Mouse (Mus musculus) ES-CJ7 (cell line): Measurements from ENCODE around the gene Gins2.

Source experiments
- DNase-seq: peaks from one replicate; pipeline ENCODE4 v3.0.0; 2011; ENCODE audit warnings: low read depth, low spot score

Gins2 gene

GRCm38 (mm10) chr8:120588908-120589771 is at the start of gene Gins2:
TSS of gene Gins2 (minus strand) at chr8:120589304.
- DNase-seq = peak; percentile 100

DNA sequence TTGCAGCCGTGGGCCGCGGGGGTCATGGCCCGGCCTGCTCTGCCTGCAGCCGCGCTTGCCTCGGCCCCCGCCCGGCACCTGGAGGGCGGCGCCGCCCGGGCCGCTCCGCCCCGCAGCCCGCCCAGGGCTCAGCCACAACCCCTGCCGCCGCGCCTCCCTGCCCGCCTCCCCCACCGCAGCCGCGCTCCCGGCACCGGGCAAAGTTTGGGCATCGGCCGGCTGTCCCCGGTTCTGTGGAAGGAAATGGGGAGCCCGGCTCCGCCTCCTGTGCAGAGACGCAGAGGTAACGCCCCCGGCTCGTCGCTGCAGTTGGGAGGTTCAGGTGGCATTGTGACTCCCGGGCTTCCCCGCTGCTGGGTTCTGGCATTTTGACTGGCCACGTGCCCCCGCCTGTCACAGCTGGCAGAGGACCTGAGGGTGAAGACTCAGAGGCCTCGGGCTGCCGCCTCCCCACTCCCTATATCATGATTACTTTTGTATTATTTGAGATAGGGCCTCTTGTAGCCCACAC is 45.3 kb upstream of the Gins2 start:
- no peak for DNase-seq

- peak; percentile 72 for DNase-seq
Observed at GRCm38 (mm10) chr8:120633665-120634271, 44.7 kb upstream of the Gins2 start.

DNA sequence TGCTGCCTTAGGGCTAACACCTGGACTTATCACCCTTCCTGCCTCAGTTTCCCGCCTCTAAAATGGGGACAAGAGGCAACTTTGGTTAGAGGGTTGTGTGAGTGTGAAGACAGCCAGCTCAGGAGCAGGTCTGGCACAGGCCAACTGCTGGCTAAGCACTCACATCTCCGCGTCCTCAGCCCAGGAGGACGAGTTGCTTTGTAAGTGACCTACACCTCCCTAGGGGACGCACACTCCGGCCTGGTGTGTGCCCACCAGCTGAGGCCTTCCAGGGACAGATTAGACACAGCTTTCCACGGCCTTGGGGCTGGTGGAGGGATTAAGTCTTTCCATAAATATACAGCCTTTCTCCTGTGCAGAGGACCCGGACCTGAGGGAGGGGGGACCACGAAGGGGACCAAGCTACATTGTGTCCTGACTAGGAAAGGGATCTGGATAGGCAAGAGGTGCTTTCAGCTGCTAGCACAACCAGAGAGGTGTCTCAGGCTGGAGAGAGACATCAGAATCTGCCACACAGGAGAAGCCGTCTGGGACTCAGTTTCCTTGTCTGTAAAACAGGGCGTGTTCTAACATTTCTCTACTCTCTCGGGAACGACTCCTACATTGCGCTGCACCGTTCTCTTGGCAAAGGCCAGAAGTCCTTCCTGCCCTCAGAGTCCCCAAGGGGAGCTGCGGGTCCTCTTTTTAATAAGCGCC is 44.0 kb upstream of the Gins2 start:
- DNase-seq = no peak

DNA sequence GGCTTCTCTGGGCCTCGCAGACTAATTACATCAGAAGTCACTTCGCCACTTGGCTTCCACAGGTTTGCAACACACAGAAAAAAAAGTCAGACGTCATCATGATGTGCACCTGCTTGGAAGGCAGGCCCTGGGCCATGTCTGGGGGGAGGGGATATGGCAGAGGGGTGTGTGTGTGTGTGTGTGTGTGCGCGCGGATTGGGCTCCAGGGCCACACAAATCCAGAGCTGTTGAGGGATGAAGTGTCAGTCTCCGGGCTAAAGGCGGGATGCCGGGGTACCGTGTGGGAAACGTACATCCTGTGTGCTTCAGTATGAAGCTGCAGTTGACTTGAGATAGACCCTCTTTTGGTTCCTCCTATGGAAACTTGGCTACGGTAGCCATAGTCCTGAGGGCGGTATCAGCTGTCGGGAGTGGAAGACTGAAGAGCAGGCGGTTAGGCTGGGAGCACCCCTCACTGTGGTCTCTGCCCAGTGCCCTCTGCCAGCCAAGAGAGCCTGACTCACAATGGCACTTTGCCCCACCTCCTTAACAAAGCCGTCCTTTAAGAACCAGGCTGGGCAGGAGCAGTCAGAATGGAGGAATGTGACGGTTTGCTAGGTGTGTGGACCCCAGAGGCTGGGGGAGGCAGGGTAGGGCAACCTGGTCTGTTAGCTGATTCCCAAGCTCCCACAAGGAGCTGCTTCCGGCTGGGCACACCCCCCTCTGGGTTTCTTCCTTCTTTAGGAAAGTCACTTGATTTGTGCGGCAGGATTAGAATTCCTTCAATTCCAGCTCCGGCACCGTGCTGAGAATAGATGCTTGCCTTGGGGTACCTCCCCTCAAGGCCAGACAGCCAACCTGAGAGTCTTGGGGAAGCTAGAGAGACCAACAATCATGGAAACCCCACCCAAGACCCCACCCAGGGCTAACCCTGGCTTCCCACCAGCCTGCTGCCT is 42.6 kb upstream of the Gins2 start:
- DNase-seq = peak; percentile 96

GRCm38 (mm10) chr8:120630848-120631247 is 41.7 kb upstream of the Gins2 start:
- DNase-seq = peak; percentile 71

GRCm38 (mm10) chr8:120630031-120630430 is 40.9 kb upstream of the Gins2 start:
- DNase-seq = peak; percentile 55

GRCm38 (mm10) chr8:120627298-120627697 is 38.2 kb upstream of the Gins2 start:
- DNase-seq = no peak

DNA sequence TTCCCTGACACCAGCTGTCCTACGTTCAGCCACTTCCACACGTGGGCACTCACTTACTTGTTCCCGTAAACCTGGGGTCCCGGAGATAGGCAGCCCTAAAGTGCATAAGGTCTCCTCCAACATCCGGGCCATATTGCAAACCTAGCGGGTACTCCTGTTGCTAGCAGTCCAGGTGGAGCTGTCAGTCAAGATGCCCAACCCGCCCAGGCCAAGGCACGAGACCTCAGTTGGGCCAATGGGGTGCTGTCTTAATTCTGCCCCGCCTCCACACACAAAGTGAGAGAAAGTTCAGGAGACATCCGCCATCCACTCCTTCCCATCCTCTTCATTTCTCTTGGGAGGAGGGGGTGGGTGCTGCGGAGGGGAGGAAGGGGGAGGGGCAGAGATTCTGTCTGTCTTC is 37.4 kb upstream of the Gins2 start:
- DNase-seq = peak; percentile 98

DNA sequence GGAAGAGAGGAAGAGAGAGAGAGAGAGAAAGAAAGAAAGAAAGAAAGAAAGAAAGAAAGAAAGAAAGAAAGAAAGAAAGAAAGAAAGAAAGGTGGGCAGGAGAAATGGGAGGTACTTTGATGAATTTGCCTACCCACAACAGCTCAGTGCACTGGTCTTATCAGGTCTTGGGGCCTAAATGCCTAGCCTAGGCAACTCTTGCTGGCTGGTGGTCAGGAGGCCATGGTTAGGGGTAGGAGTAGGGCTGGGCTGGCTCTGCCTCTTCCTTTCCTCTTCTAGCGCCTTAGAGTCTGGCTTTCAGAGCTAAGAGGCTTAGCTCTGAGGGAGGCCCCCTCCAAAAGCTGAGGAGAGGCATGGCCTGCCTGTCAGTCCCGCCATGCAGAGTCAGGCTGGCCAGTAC is 34.5 kb upstream of the Gins2 start:
- no peak for DNase-seq

DNA sequence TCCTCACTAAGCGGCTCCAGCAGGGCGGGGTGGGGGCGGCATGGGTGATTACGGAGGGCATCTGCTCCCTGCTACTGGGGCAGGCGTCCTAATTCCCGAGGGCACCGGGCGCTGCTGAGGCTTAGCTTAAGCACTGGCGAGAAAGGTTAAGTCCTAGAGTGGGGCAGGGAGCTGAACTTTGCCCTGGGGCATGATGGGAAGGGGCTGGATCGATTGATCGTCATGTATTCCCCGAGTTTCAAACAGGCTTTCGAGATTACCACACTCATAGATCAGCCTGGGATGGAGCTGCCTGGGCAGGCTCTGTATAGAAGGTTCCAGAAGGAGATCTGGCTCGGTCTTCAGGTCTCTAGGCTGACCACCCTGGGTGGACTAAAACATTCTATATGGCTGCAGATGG is 33.1 kb upstream of the Gins2 start:
- DNase-seq = peak; percentile 59

DNA sequence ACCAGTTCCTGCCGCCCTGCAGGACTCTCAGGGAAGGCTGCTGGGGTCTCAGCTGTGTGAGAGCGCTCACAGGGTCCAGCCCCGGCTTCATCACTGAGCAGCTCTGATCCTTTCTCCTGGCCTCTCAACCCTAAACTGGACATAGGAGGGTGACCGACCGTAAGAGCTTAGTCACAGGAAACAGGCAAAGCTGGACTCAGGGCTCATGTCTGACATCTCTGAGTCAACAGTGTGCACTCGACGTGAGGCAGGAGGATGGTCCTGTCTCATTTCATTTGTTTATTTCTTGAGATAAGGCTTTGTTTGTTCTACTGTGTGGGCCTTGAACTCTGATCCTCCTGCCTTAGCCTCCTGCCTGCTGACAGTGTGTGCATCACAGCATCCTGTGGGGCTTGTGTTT is 31.3 kb upstream of the Gins2 start:
- no peak for DNase-seq

DNA sequence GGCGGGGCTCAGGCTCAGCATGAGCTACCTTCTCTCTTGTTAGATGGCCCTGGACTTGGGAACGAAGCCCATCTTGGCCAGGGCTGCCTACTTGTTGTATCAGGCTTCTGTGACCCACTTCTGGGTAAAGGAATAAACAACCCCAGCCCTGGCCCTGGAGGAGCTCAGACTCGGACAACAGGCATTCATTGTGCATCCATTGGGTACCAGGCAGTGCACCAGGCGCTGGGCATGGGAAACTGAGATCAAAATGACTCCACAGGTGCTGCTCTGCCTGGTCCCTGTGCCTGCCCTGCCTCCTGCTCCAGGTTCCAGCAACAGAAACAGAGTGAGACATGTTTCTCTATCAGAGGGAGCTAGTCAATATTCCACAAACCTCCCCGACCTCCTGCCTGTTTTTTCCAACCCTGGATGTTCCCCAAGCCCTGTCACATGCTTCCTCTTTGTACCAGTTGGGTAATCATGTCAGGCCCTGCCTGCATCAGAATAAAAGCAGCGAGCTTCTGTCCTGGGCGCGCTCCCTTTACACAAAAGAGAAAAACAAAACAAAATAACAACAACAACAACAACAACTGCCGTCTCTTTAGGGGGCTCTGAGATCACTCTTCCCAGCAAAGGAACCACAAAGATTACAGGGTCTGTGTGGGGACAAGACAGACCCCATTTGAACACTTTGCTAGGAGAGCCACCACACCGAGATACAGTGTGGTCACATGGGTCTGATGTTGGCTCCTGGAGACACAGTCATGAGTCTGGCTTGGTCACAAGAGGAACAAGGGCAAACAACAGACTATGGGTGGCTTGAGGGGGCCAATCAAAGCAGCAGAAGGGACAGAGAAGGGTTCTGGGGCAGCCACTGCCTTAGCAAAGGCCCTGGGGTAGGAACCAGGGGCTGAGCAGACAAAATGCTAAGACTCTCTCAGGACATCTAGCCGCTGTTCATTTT is 30.4 kb upstream of the Gins2 start:
- no peak for DNase-seq

- peak; percentile 93 for DNase-seq
Observed at GRCm38 (mm10) chr8:120618110-120618509, 29.0 kb upstream of the Gins2 start.

DNA sequence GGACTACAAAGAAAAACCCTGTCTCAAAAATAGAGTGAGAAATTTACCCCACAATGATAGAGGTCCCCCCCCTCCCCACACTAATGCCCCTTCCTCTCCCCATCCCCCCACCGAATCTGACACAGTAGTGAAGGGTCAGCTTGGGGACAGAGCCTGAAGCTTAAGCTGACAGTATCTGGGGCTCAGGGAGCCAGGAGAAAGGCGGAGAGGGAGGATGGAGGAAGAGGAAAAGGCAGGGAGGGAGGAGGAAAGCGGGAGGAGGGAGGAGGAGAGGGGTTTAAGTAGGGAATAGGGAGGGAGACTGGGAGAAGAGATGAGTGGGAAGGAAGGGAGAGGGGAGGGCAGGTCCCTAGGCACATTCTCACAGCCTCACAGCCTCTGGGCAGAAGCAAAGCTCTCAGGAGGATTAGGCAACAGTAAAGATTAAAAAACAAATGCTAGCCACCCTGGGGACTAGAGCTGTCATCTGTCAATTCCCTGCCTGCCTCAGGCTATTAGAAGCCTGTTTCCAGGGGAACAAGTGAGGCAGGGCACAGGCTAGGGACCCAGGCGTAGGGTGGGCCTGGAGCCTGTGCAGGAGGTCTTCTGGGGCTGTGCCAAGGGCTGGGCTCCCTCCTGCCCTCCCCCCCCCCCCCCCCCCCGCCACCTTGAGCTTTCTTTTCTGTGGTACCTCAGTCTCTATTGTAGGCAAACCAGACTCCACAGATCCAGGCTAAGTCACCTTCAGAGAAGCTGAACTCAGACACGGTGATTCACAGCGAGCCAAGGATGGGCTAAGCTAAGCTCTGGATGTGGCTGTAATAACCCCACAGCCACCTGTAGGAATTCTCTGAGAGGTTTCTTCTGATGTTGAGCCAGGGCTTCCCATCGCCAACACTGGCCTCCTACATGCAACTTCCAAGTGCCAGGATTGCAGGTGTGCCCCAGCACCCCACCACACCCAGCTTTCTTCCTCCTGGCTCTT is 27.8 kb upstream of the Gins2 start:
- no peak for DNase-seq

- no peak for DNase-seq
Observed at GRCm38 (mm10) chr8:120614491-120614890, 25.4 kb upstream of the Gins2 start.

DNA sequence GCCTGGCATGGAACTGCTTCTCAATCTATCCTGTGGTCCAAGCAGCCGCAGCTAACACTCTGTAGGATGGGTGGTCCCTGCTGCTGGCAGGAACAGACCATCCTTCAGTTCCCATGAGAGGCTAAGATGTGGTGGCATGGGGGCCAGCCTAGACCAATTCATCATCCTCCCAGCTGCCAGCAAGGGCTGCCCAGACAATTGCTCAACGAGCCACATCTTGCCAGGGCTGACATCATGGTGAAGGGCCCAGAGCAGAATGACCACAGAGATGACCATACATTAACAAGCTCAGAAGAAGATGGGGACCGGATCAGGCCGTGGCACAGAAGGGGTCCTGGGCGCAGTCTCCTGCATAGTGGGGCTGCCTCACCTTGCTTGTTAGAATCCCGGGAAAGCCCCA is 21.7 kb upstream of the Gins2 start:
- DNase-seq = no peak

DNA sequence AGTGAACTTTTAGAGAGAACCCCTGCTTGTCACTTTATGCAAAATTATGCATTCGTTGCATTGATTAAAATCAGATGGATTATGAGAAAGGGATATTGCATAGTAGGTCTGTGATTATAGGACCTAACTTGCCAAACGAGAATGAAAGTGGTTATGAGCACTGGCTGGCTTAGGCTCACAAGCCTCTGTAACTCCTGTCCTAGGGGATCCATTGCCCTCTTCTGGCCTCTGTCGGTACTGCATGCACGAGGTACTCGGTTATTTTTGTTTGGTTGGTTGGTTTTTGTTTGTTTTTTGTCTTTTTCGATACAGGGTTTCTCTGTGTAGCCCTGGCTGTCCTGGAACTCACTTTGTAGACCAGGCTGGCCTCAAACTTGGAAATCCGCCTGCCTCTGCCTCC is 18.8 kb upstream of the Gins2 start:
- DNase-seq = peak; percentile 82

GRCm38 (mm10) chr8:120607460-120607859 is 18.4 kb upstream of the Gins2 start:
- peak; percentile 52 for DNase-seq
